Mouse (Mus musculus) liver, embryonic 14.5 days (tissue): ENCODE data around the gene Hacd3. TPM values are rescaled to one million over a fixed set of nuclear protein-coding genes. Genes with fewer than 3 reads are reported as not detected.

ENCODE experiments used
- ATAC-seq: fragments of 200-750 bp; cut with Nextera tagmentation; 2 replicates; pipeline ENCODE4 v1.8.0; 2017; ENCODE audit warnings: moderate number of reproducible peaks, mild to moderate bottlenecking, moderate library complexity; ENCODE audit not compliant: insufficient read depth
- DNase-seq, 3 experiments: peaks; one replicate each; pipeline ENCODE4 v3.0.0-alpha.2; 2012 to 2013; ENCODE audit warnings: low read depth in 3 of 3, low spot score in 3 of 3
- H3K27ac ChIP-seq: fragments of 300-500 bp; sonication (generic); 2 replicates; pipeline ENCODE4 v1.5.1; 2014; ENCODE audit warnings: moderate library complexity, mild to moderate bottlenecking, control low read depth, inconsistent platforms
- H3K27me3 ChIP-seq: fragments of 300-500 bp; sonication (generic); 2 replicates; pipeline ENCODE4 v1.6.1; 2014; ENCODE audit warnings: mild to moderate bottlenecking, low read length, moderate library complexity; ENCODE audit not compliant: control insufficient read depth, insufficient read depth
- H3K36me3 ChIP-seq: fragments of 300-500 bp; sonication (generic); replicated peaks from 2 replicates; pipeline ENCODE4 v1.6.1; 2014; ENCODE audit warnings: low read depth; ENCODE audit not compliant: control insufficient read depth, insufficient read depth
- H3K4me1 ChIP-seq, 2 experiments: fragments of 200-500 bp in 1 of 2; fragments of 300-500 bp in 1 of 2; sonication (generic) in 1 of 2; replicated peaks; 2 replicates each; pipeline ENCODE4 v1.6.1; 2012 to 2014; ENCODE audit warnings: antibody characterized with exemption in 1 of 2, inconsistent platforms in 1 of 2, low read length in 1 of 2; ENCODE audit not compliant: control insufficient read depth in 2 of 2, insufficient read depth in 2 of 2
- H3K4me2 ChIP-seq: fragments of 300-500 bp; sonication (generic); 2 replicates; pipeline ENCODE4 v1.6.1; 2014; ENCODE audit warnings: low read depth, mild to moderate bottlenecking, control low read depth, moderate library complexity
- H3K4me3 ChIP-seq, 2 experiments: fragments of 200-500 bp in 1 of 2; fragments of 300-500 bp in 1 of 2; sonication (generic) in 1 of 2; 2 replicates each; pipeline ENCODE4 v1.5.1; 2012 to 2014; ENCODE audit warnings: low read depth in 2 of 2, low read length in 2 of 2, mild to moderate bottlenecking in 2 of 2, control low read depth in 1 of 2, inconsistent platforms in 1 of 2, moderate library complexity in 1 of 2; ENCODE audit not compliant: insufficient read depth in 1 of 2
- H3K9ac ChIP-seq: fragments of 300-500 bp; sonication (generic); replicated peaks from 2 replicates; pipeline ENCODE4 v1.6.1; 2014; ENCODE audit warnings: mild to moderate bottlenecking, control low read depth, moderate library complexity
- H3K9me3 ChIP-seq: fragments of 300-500 bp; sonication (generic); 2 replicates; pipeline ENCODE4 v1.6.1; 2016; ENCODE audit warnings: low read length, mixed read lengths; ENCODE audit not compliant: control insufficient read depth
- CTCF ChIP-seq: IDR thresholded peaks from 2 replicates; pipeline ENCODE4 v1.5.1; 2016; ENCODE audit warnings: antibody characterized with exemption, low read depth, control low read depth
- EP300 ChIP-seq: IDR thresholded peaks from 2 replicates; pipeline ENCODE4 v1.6.1; 2016; ENCODE audit warnings: antibody characterized with exemption, low read depth
- WGBS: fragments of 180-500 bp; shearing (Covaris S2); extraction: QIAGEN DNeasy Blood & Tissue Kit; methylation state at CpG from one replicate; pipeline ENCODE4 v1.1.7; 2014; ENCODE audit not compliant: insufficient replicate concordance; 5-methylcytosine and 5-hydroxymethylcytosine counted together
- polyA plus RNA-seq, 2 experiments: library from polyadenylated mRNA; depleted of rRNA in 1 of 2; stranded (reverse) in 1 of 2; unstranded in 1 of 2; fragments of >200 nt; fragmentation: Nextera tagmentation in 1 of 2; extraction: Ambion mirVana in 1 of 2; gene quantifications; 2 replicates each; pipeline versions ENCODE4 v1.2.1 to v1.2.3; 2012 to 2014

Gene Hacd3
- polyA plus RNA-seq, 2 experiments: 19.6 to 22.9 TPM

DNA sequence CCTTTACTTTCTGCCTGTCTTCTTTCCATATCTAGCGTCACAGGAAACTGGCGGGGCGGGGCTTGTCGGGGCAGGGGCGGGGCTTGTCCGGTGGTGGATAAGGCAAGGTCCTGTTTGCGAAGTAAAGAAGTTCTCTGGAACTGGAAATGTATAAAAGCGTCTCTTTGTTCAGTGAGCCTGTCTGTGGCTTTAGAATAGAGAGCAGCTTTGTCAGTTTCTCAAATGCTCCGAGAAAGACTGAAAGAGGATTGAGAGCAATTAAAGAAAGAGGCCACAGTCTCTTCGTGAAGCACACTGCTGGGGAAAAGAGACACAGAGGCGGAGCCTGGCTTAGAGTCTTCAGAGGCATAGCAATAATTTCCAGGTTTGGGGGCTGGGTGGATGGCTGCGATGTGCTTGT lies 65.2 kb downstream of the Hacd3 start:
- Histone ChIP-seq H3K4me3 (peak overlapping the region; percentile 31 to 37), H3K9ac (peak overlapping the region; percentile 53), H3K4me1 (peaks cover 17 to 34% of the 10 kb centered on the region in 2 experiments), H3K9me3 (no peaks in the 10 kb centered on the region), H3K4me2 (peak overlapping the region; percentile 66), H3K36me3 (no peaks in the 10 kb centered on the region), H3K27ac (peak overlapping the region; percentile 35), H3K27me3 (no peaks in the 10 kb centered on the region)
- TF ChIP-seq EP300: no peak
- TF ChIP-seq CTCF: no peak
- no peak for ATAC-seq
- WGBS: 6% methylated on average over 12 of the region's 12 CpGs
- DNase-seq: peak in 1 of 3 experiments; percentile 55

DNA sequence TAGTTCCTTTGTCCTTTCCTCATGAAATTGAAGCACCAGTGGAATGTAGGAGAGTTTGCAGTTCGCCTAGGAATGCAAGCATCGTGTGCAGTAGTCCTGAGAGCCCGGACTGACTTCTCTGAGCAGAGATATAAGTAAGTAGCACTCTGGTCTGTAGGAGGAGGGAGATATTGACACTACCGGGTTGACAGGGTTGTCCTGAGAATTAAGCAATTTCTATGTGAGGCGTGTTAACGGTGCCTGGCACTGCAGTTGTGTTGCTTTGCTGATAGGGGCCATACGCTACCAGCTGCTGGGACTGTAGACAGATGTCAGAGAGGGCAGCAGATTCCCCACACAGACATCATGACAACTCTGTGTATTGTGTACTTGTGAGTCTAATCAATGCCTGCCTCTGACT lies 68.3 kb downstream of the Hacd3 start:
- Histone ChIP-seq H3K4me3 (no peak overlapping the region), H3K9me3 (no peaks in the 10 kb centered on the region), H3K4me1 (peaks cover 16 to 31% of the 10 kb centered on the region in 2 experiments), H3K36me3 (no peaks in the 10 kb centered on the region), H3K9ac (no peak overlapping the region), H3K27me3 (no peaks in the 10 kb centered on the region), H3K27ac (no peak overlapping the region), H3K4me2 (0 out of 2 replicates have a peak overlapping the region, but pooled peaks have one; percentile 23)
- TF ChIP-seq EP300: peak; percentile 62
- no peak for TF ChIP-seq CTCF
- no peak for DNase-seq
- ATAC-seq: peak; percentile 84
- WGBS: 12% methylated on average over 7 of the region's 7 CpGs

DNA sequence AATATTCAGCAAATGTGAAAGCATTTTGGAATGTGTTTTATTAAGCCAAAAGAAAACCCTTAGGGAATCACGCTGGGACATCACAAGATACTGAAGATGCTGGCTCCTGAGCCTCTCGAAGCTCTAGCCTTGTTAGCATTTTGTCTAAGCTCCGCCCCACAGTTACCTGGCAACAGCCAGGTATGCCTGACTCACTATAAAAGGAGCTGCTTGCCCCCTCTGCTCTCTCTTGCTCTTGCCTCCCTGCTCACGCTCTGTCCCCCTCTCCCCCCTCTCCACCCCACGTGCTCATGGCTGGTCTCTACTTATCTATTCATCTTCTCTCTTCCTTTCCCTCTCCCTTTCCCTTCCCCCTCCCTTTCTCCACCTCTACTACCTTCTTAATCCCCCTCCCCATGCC lies 69.4 kb downstream of the Hacd3 start:
- WGBS: 25% methylated on average over 5 of the region's 5 CpGs
- TF ChIP-seq EP300 (no peak), CTCF (no peak)
- H3K9ac ChIP-seq: no peak overlapping the region
- H3K27ac ChIP-seq: no peak overlapping the region
- no peak for ATAC-seq
- H3K27me3 ChIP-seq: no peaks in the 10 kb centered on the region; the same call in 1 of the 2 replicates
- H3K4me1 ChIP-seq: peaks cover 16 to 34% of the 10 kb centered on the region in 2 experiments
- no peak overlapping the region for H3K4me2 ChIP-seq
- H3K9me3 ChIP-seq: no peaks in the 10 kb centered on the region
- no peaks in the 10 kb centered on the region for H3K36me3 ChIP-seq
- no peak overlapping the region for H3K4me3 ChIP-seq
- DNase-seq: no peak

DNA sequence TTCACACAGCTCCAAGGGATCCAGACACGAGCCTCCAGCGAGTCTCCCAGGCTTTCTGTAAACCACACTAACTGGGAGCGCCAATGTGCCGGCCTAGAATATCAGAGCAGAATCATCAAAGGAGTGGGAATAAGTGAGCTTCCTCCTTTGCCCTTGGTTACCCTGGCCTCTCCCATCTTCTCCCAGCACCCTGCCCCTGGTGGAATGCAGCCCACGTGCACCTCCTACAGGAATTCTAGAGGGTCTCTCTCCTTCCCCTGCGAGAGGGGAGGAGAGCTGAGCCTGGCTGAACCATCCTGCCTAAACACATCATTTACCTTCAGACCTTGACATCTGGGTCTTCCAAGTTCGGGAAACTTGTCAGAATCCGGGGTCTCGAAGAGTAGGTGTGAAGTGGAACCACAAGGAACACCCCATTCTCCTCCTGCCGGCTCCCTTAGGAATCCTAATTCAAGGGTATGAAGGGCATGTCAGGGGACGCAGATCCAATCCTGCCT lies 70.3 kb downstream of the Hacd3 start, which contains the start of gene Slc24a1:
TSS of gene Slc24a1 (minus strand) at position 447 of the 497 bp plus-strand sequence.
- H3K27me3 ChIP-seq: no peaks in the 10 kb centered on the region; the same call in 1 of the 2 replicates
- WGBS: 46% methylated on average over 11 of the region's 11 CpGs

GRCm38 (mm10) chr9:64947483-64948095 lies 73.9 kb downstream of the Hacd3 start:
- no peak for DNase-seq
- Histone ChIP-seq H3K27me3 (no peaks in the 10 kb centered on the region; the same call in 1 of the 2 replicates), H3K9ac (no peak overlapping the region), H3K4me2 (no peak overlapping the region), H3K4me3 (no peak overlapping the region), H3K27ac (no peak overlapping the region), H3K36me3 (no peaks in the 10 kb centered on the region), H3K4me1 (peaks cover 0 to 13% of the 10 kb centered on the region in 2 experiments; a peak in 3 of 4 replicates), H3K9me3 (no peaks in the 10 kb centered on the region)
- ATAC-seq: no peak
- WGBS: 68% methylated on average over 9 of the region's 9 CpGs
- no peak for TF ChIP-seq CTCF
- no peak for TF ChIP-seq EP300

More for the DNA sequence above, 70.3 kb downstream of the Hacd3 start, which contains the start of gene Slc24a1:
- Histone ChIP-seq H3K4me1 (peaks cover 12 to 29% of the 10 kb centered on the region in 2 experiments), H3K27ac (no peak within 1 kb of the TSS), H3K4me3 (no peak within 1 kb of the TSS), H3K9me3 (no peaks in the 10 kb centered on the region), H3K9ac (no peak within 1 kb of the TSS), H3K4me2 (no peak within 1 kb of the TSS), H3K36me3 (no peaks in the 10 kb centered on the region)
- no peak for DNase-seq
- no peak for TF ChIP-seq CTCF
- no peak for ATAC-seq
